Mouse (Mus musculus): Measurements from ENCODE around the gene Prkag1.
"Not testable (repeated sequence)": the region's sequence is repeated elsewhere in the genome, so short reads cannot be mapped to it uniquely, and the experiment has no call there.

The Prkag1 gene

GRCm38 (mm10) chr15:98823434-98823833 lies 7.9 kb downstream of the Prkag1 start:
- no peak for DNase-seq (ENCODE audit: extremely low spot score)

- no peak for DNase-seq (ENCODE audit: extremely low spot score)
Observed at GRCm38 (mm10) chr15:98822147-98822546, 9.2 kb downstream of the Prkag1 start.

- DNase-seq (ENCODE audit: extremely low spot score) = peak; percentile 38
Observed at GRCm38 (mm10) chr15:98821403-98821802, 9.9 kb downstream of the Prkag1 start.

GRCm38 (mm10) chr15:98820937-98821336 lies 10.4 kb downstream of the Prkag1 start:
- no peak for DNase-seq (ENCODE audit: extremely low spot score)

- no peak for DNase-seq (ENCODE audit: extremely low spot score)
Observed at GRCm38 (mm10) chr15:98818171-98818570, 13.2 kb downstream of the Prkag1 start.

- DNase-seq (ENCODE audit: extremely low spot score) = no peak
Observed at GRCm38 (mm10) chr15:98812741-98813424, 18.4 kb downstream of the Prkag1 start.

- DNase-seq (ENCODE audit: extremely low spot score) = not testable (repeated sequence)
Observed at GRCm38 (mm10) chr15:98810212-98810611, 21.1 kb downstream of the Prkag1 start.

- DNase-seq (ENCODE audit: extremely low spot score) = no peak
Observed at GRCm38 (mm10) chr15:98809390-98809789, 21.9 kb downstream of the Prkag1 start, which contains the start of gene Ddn. TSS of gene Ddn (minus strand) at chr15:98809490.

- no peak for DNase-seq (ENCODE audit: extremely low spot score)
Observed at GRCm38 (mm10) chr15:98808651-98809134, 22.6 kb downstream of the Prkag1 start.

GRCm38 (mm10) chr15:98807895-98808650 lies 23.2 kb downstream of the Prkag1 start:
- DNase-seq (ENCODE audit: extremely low spot score) = no peak

- peak; percentile 53 for DNase-seq (ENCODE audit: extremely low spot score)
Observed at GRCm38 (mm10) chr15:98806809-98807770, 24.2 kb downstream of the Prkag1 start.

GRCm38 (mm10) chr15:98806071-98806808 lies 25.1 kb downstream of the Prkag1 start:
- no peak for DNase-seq (ENCODE audit: extremely low spot score)

GRCm38 (mm10) chr15:98805324-98806040 lies 25.8 kb downstream of the Prkag1 start:
- peak; percentile 79 for DNase-seq (ENCODE audit: extremely low spot score)

- DNase-seq (ENCODE audit: extremely low spot score) = peak; percentile 90
Observed at GRCm38 (mm10) chr15:98804054-98804453, 27.3 kb downstream of the Prkag1 start.

GRCm38 (mm10) chr15:98802926-98803325 lies 28.4 kb downstream of the Prkag1 start:
- no peak for DNase-seq (ENCODE audit: extremely low spot score)

GRCm38 (mm10) chr15:98799396-98799795 lies 31.9 kb downstream of the Prkag1 start:
- DNase-seq (ENCODE audit: extremely low spot score) = peak; percentile 90

GRCm38 (mm10) chr15:98798903-98799302 lies 32.4 kb downstream of the Prkag1 start:
- DNase-seq (ENCODE audit: extremely low spot score) = no peak

- DNase-seq (ENCODE audit: extremely low spot score) = peak; percentile 88
Observed at GRCm38 (mm10) chr15:98797835-98798492, 33.4 kb downstream of the Prkag1 start.

GRCm38 (mm10) chr15:98796803-98797595 lies 34.3 kb downstream of the Prkag1 start:
- no peak for DNase-seq (ENCODE audit: extremely low spot score)
